Mouse (Mus musculus) intestine, postnatal 0 days (tissue): Measurements from ENCODE around the gene Klhl31. TPM values are rescaled to one million over a fixed set of nuclear protein-coding genes. Genes with fewer than 3 reads are reported as not detected.

Experiments
- ATAC-seq: fragments of 200-750 bp; cut with Nextera tagmentation; 2 replicates; pipeline ENCODE4 v1.8.0; 2017; ENCODE audit warnings: mild to moderate bottlenecking, moderate TSS enrichment, moderate library complexity
- H3K27ac ChIP-seq: fragments of 300-500 bp; sonication (generic); 2 replicates; pipeline ENCODE4 v1.5.1; 2014; ENCODE audit warnings: mild to moderate bottlenecking, low read depth, low read length, moderate library complexity
- H3K27me3 ChIP-seq: fragments of 300-500 bp; sonication (generic); replicated peaks from 2 replicates; pipeline ENCODE4 v1.6.1; 2014; ENCODE audit warnings: low read length, mixed read lengths; ENCODE audit not compliant: control insufficient read depth, insufficient read depth
- H3K36me3 ChIP-seq: fragments of 300-500 bp; sonication (generic); 2 replicates; pipeline ENCODE4 v1.6.1; 2014; ENCODE audit warnings: mild to moderate bottlenecking, moderate library complexity; ENCODE audit not compliant: control insufficient read depth, insufficient read depth
- H3K4me1 ChIP-seq: fragments of 300-500 bp; sonication (generic); replicated peaks from 2 replicates; pipeline ENCODE4 v1.6.1; 2014; ENCODE audit warnings: antibody characterized with exemption, low read length, mixed read lengths; ENCODE audit not compliant: control insufficient read depth, insufficient read depth
- H3K4me2 ChIP-seq: fragments of 300-500 bp; sonication (generic); replicated peaks from 2 replicates; pipeline ENCODE4 v1.6.1; 2014; ENCODE audit warnings: low read depth, mild to moderate bottlenecking, moderate library complexity
- H3K4me3 ChIP-seq: fragments of 300-500 bp; sonication (generic); 2 replicates; pipeline ENCODE4 v1.5.1; 2014; ENCODE audit warnings: low read depth, low read length
- H3K9ac ChIP-seq: fragments of 300-500 bp; sonication (generic); 2 replicates; pipeline ENCODE4 v1.6.1; 2014; ENCODE audit warnings: mild to moderate bottlenecking, low read depth, low read length
- H3K9me3 ChIP-seq: fragments of 300-500 bp; sonication (generic); 2 replicates; pipeline ENCODE4 v1.6.1; 2016; ENCODE audit warnings: mixed run types; ENCODE audit not compliant: control insufficient read depth
- CTCF ChIP-seq: sonication (generic); IDR thresholded peaks from 2 replicates; pipeline ENCODE4 v1.5.1; 2016; ENCODE audit warnings: low read depth, mild to moderate bottlenecking, control low read depth, antibody characterized with exemption, moderate library complexity
- WGBS: fragments of 180-500 bp; shearing (Covaris S2); extraction: QIAGEN DNeasy Blood & Tissue Kit; methylation state at CpG from one replicate; pipeline ENCODE4 v1.1.7; 2014; 5-methylcytosine and 5-hydroxymethylcytosine counted together
- polyA plus RNA-seq: library from polyadenylated mRNA; unstranded; fragments of >200 nt; fragmentation: Nextera tagmentation; extraction: Ambion mirVana; gene quantifications from 2 replicates; pipeline ENCODE4 v1.2.1, GENCODE M21; 2015

Gene Klhl31
- polyA plus RNA-seq, 1 experiment from 2014 or later, result not detected

DNA sequence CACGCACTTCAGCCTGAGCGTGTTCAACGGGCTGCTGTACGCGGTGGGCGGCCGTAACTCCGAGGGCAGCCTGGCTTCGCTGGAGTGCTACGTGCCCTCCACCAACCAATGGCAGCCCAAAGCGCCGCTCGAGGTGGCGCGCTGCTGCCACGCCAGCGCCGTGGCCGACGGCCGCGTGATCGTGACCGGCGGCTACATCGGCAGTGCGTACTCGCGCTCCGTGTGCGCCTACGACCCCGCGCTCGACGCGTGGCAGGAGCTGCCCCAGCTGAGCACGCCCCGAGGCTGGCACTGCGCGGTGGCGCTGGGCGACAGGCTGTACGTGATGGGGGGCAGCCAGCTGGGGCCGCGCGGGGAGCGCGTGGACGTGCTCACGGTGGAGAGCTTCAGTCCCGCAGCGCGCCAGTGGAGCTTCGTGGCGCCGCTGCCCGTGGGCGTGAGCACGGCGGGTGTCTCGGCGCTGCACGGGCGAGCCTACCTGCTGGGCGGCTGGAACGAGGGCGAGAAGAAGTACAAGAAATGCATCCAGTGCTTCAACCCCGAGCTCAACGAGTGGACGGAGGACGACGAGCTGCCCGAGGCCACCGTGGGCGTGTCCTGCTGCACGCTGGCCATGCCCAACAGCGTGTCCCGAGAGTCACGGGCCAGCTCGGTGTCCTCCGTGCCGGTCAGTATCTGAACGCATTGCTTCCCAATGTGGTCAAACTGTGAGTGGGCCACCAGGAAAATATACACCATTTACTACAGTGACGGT, 19.1 kb downstream of the Klhl31 start:
- under 1% methylated on average over 85 of the region's 85 CpGs for WGBS
- H3K9ac ChIP-seq, result peak overlapping the region; percentile 31; the same call in 1 of the 2 replicates
- H3K27me3 ChIP-seq, result peaks cover 8% of the 10 kb centered on the region; the same call in 1 of the 2 replicates
- no peaks in the 10 kb centered on the region for H3K4me1 ChIP-seq
- no peak overlapping the region for H3K27ac ChIP-seq
- peak overlapping the region; percentile 98 for H3K4me2 ChIP-seq
- peak overlapping the region; percentile 57 for H3K4me3 ChIP-seq
- no peaks in the 10 kb centered on the region for H3K36me3 ChIP-seq
- peak; percentile 72 for ATAC-seq
- no peaks in the 10 kb centered on the region for H3K9me3 ChIP-seq
- TF ChIP-seq CTCF, result no peak

DNA sequence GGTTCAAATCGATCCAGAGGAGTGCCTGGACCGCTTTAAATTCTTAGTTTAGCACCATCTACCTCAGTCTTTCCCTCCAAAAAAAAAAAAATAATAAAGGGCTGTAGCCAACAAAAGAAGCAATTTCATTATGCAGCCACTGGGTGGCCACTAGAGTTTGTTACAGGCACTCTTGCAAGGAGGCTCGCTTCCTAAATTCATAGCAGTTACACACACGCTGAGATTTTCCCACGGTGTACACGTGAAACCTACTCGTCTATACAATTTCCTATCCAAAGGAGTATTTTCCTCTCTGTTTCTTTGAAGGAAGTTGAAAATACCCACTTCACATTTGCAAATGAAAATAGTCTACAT, 19.6 kb downstream of the Klhl31 start:
- peaks cover 8% of the 10 kb centered on the region; the same call in 1 of the 2 replicates for H3K27me3 ChIP-seq
- no peaks in the 10 kb centered on the region for H3K36me3 ChIP-seq
- peak overlapping the region; percentile 98 for H3K4me2 ChIP-seq
- no peak overlapping the region for H3K27ac ChIP-seq
- peak overlapping the region; percentile 57 for H3K4me3 ChIP-seq
- no peaks in the 10 kb centered on the region for H3K4me1 ChIP-seq
- under 1% methylated on average over 7 of the region's 7 CpGs for WGBS
- ATAC-seq, result 0 out of 2 replicates have a peak, but pooled peaks have one; percentile 9
- no peaks in the 10 kb centered on the region for H3K9me3 ChIP-seq
- TF ChIP-seq CTCF, result peak; percentile 71
- no peak overlapping the region for H3K9ac ChIP-seq

DNA sequence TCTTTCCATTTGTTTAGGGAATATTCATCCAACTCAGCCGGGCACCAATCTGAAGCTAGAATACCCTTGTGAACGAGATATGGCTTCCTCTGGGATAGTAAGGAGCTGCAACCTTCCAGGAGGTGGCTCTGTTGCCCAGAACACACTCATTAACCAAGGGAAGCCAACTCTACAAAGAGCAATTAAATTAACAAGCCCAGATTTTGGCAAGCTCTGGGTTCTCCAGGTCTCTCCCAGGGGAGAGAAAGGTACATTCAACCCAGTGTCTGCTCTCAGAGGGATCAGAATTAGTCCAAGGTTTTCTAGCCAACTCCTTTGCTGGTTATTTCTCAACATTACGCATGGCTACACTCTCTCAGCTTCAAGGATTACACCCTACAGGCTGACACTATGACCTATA, 26.6 kb downstream of the Klhl31 start:
- no peaks in the 10 kb centered on the region for H3K9me3 ChIP-seq
- no peak overlapping the region for H3K4me3 ChIP-seq
- H3K27ac ChIP-seq, result no peak overlapping the region
- H3K27me3 ChIP-seq, result no peaks in the 10 kb centered on the region
- WGBS, result 58% methylated on average over 3 of the region's 3 CpGs
- no peak overlapping the region for H3K4me2 ChIP-seq
- no peak overlapping the region for H3K9ac ChIP-seq
- no peak for ATAC-seq
- no peaks in the 10 kb centered on the region for H3K4me1 ChIP-seq
- no peaks in the 10 kb centered on the region for H3K36me3 ChIP-seq
- TF ChIP-seq CTCF, result peak; percentile 53

DNA sequence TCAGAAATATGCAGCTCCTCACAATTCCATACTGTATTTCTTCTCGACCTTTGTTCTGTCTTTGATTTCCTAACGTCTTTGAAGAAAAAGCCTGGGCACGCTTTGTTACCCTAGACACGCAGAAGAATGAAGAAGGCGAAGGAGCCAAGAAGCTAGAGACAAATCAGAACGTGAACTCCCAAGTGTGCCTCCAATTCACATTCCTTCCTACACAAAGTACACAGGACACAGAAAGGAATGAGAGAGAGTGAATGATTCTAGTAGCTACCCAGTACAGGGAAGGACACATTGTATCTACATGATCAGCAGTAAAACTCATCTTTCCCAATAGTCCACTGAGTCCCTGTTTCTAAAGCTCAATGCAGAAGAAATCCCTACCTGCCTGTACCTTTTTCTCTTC, 33.8 kb downstream of the Klhl31 start:
- Histone ChIP-seq H3K9ac (no peak overlapping the region), H3K4me3 (no peak overlapping the region), H3K9me3 (no peaks in the 10 kb centered on the region), H3K27ac (no peak overlapping the region), H3K27me3 (no peaks in the 10 kb centered on the region), H3K4me1 (no peaks in the 10 kb centered on the region), H3K4me2 (no peak overlapping the region), H3K36me3 (no peaks in the 10 kb centered on the region)
- WGBS, result 73% methylated on average over 6 of the region's 6 CpGs
- TF ChIP-seq CTCF, result no peak
- no peak for ATAC-seq

DNA sequence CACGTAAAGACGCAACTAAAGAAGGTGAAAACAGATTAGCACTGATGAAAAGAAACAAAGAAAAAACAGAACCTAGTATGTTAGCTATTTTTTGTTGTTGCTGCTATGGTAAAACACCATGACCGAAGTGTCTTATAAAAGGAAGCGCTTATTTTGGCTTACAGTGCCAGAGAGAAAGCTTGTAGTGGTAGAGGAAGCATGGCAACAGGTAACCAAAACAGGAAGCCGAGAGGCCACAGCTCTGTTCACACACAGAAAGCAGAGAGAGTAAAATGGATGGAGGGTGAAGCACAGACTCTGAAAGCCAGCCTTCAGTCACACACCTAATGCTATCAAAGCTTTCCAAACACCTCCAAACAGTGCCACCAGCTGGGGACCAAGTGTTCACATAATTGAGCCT, 34.7 kb downstream of the Klhl31 start:
- H3K4me2 ChIP-seq, result no peak overlapping the region
- H3K4me3 ChIP-seq, result no peak overlapping the region
- 91% methylated on average over 5 of the region's 5 CpGs for WGBS
- H3K27ac ChIP-seq, result no peak overlapping the region
- H3K27me3 ChIP-seq, result no peaks in the 10 kb centered on the region
- no peak overlapping the region for H3K9ac ChIP-seq
- ATAC-seq, result no peak
- H3K4me1 ChIP-seq, result no peaks in the 10 kb centered on the region
- TF ChIP-seq CTCF, result no peak
- H3K36me3 ChIP-seq, result no peaks in the 10 kb centered on the region
- no peaks in the 10 kb centered on the region for H3K9me3 ChIP-seq

DNA sequence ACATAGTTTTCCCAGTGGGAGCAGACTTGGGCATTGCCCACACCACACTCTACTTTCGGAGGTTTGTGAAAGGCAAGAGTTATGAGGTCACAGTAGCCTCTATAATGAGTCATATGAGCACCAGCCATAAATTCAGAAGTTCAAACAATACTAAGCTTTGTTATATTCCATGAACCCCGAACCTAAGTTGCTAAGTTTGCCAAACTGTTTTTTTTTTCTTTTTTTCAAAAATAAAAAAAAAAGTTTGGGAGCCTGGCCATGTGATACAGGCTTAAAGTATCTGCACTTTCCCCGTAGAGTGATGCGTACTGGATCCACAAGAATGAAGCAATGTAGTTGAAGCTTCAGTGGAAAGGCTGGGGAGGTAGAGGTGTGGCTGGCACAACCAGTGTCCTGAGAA, 36.9 kb downstream of the Klhl31 start:
- 67% methylated on average over 4 of the region's 4 CpGs for WGBS
- no peak for TF ChIP-seq CTCF
- H3K27me3 ChIP-seq, result no peaks in the 10 kb centered on the region
- ATAC-seq, result no peak
- no peak overlapping the region for H3K9ac ChIP-seq
- H3K27ac ChIP-seq, result no peak overlapping the region
- H3K4me1 ChIP-seq, result no peaks in the 10 kb centered on the region
- no peak overlapping the region for H3K4me2 ChIP-seq
- no peaks in the 10 kb centered on the region for H3K36me3 ChIP-seq
- H3K9me3 ChIP-seq, result no peaks in the 10 kb centered on the region
- no peak overlapping the region for H3K4me3 ChIP-seq
